Mouse (Mus musculus): ENCODE results near the gene Treh.

DNA sequence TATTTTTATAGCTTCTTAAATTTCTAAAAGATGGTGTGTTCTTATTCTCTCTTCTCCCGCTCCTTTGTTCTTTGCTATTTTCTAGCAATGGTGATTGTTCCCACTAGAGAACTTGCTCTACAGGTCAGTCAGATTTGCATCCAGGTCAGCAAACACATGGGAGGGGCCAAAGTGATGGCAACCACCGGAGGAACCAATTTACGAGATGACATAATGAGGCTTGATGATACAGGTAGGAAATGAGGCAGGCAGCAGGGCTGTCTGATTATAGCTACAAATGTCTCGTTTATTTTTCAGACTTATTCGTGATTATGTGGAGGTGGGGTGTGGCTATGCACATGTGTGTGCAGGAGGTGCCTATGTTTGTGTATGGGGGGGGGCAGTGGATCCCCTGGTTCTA is 48.6 kb upstream of the Treh start:
- TF ChIP-seq POLR2A (IDR thresholded peaks at IDR 0.05; ENCODE audit: insufficient read depth, low read depth, low read length) = no peak
- no peak for TF ChIP-seq CTCF (IDR thresholded peaks at IDR 0.05; ENCODE audit: insufficient read depth, low read depth, low read length)
